Mouse (Mus musculus) T-helper 2 cell (primary cell): ENCODE measurements at regions not wholly inside any gene's neighbourhood (a gene's known extent, or its start where the extent isn't known, plus 50 kb on each side); places are given as distances from the start of the nearest gene placed in this dataset.

Source experiments
- in situ Hi-C: fragments of 300-600 bp; cut with MboI, MseI; formaldehyde crosslinking; loops from one replicate; pipeline ENCODE4 v1.15.1; 2025; ENCODE audit warnings: high pct_unique_total_duplicates

DNA sequence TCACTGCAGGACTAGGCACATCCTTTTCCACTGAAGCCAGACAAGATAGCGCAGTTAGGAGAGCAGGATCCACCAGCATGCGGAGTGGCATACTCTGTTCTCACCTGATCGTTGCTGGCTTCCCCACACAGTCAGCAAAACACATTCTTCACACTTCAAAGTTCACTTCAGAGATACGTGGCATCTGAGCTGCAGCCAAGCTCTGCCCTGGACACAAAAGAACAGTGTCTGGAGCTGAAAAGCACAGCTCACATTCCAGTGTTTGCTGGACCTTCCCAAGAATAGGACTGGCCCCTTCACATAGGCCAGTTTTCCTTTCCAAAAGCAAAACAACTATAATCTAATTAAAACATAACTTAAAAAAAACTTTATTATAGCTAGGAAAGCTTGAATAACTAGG lies 264.7 kb upstream of the Spred2 start:
- in situ Hi-C loops: no loop called here

- in situ Hi-C loops: no loop called here
Measured at GRCm38 (mm10) chr11:19666732-19667131, 257.4 kb upstream of the Spred2 start.

DNA sequence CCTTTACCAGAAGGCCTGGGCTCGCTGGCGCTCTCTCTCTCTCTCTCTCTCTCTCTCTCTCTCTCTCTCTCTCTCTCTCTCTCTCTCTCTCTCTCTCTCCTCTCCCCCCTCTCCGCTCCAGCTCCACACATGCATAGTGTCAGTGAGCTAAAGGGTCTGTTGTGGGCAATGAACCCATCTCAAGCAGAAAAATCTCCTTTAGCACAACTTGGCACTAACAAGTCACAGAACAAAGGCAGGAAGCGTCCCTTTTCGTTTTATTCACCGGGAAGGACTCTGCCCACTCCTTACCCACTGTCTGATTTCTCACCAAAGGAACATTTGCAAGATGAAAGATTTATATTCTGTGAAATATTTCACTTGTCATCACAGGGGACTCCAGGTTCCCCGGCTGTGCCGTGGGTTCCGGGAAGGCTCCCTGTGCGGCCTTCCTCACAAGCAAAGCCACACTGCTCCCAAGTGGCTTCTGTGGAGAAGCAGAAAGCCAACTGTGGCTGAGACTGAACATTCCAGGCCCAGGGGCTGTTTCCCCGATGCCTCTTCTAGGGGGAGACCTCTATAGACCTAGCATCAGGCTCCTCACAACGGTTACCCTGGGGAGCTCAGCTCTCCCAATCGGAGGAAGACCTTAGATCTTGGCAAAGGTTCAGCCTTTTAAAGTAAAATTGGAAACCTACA lies 253.2 kb upstream of the Spred2 start:
- in situ Hi-C loops: no loop called here

GRCm38 (mm10) chr11:19673012-19673411 lies 251.2 kb upstream of the Spred2 start:
- in situ Hi-C loops: no loop called here

GRCm38 (mm10) chr11:19676514-19676913 lies 247.7 kb upstream of the Spred2 start:
- in situ Hi-C loops: no loop called here

DNA sequence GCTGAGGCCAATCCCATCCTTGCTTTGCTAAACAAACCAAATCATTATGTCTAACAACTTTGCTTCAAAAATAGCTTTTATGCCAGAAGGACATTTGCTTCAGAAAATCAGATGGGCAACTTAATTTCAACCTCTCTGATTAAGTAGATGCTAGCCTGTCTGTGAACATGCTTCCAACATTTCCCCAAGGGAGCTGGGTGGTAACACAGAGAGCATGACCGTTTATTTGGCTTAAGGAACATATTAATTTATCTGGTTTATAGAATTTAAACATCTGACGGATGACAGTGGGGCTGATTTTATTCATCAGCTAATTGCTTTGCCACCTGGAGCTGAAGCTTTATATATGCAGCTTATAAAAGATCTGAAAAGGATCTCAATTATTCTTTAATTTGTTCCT lies 245.1 kb upstream of the Spred2 start:
- in situ Hi-C loops: no loop called here

DNA sequence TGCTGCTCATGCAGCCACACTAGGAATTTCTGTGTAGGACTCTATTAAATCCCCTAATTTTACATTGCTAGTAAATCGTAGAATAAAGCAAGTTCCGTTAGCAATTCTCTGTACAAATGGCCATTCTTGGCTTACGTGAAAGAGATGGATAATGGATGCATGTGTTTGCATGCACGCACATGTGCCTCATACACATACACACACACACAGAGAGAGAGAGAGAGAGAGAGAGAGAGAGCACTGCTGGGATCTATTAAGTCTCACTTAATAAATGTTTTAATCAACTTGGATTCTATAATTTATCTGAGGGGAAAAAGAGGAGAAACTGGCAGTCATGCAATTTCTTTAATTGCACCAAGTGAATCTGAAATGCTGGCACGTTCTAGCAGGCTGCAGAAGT lies 244.5 kb upstream of the Spred2 start:
- in situ Hi-C loops: no loop called here

DNA sequence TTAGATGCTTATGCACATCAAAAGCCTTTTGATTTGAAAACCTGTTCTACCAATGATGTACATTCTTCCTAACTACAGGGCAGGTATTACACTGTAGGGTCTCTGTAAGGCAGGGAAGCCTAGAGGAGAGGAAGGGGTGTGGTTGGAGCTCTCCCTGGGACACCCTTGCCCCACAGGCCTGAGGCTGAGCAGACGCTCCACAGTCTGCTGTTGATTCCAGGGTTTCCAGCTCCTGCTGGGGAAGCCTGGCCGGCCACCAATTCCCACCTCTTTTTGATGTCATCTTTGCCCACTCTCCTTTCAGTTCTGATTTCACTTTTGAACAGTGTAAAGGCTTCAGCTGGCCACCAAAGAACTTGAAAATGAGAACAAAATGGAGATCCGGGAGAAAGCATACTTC lies 223.0 kb upstream of the Spred2 start:
- in situ Hi-C loops: no loop called here

DNA sequence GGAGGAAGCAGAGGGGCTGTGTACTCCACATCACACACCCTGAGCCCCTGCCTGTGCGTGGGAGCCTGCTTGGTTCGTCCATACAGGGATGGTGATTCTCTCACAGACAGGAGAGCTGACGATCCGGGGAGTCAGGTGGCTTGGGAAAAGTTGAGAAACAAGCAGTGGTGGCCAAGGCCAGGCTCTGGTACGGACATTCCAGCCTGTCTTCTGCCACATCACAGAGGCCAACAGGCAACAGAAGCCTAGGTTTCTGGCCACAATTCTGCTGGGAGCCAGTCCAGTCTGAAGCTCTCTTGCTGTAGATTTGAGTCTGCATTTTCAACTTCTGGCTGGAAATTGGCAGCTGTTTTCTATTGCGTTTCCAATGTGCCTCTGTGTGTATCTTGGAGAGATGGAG lies 215.4 kb upstream of the Spred2 start:
- in situ Hi-C loops: no loop called here

DNA sequence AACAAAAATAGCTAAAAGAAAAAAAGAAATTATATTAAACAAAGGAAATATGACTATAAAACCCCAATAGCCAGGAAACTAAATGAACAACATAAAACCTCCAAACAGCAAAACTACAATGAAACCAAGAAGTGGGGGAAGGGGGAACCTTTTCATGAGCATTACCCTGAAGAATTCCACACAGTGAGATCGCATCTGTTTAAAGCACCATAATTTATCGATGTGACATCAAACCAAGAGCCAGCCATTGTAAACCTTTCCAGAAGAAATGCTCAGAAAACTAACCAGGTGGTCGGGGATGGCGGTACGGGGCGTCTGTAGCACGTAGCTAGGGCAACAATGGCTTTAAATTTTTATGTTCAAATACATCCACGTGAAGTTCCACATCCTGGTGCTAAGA lies 214.8 kb upstream of the Spred2 start:
- in situ Hi-C loops: no loop called here

- in situ Hi-C loops: no loop called here
Measured at GRCm38 (mm10) chr11:19713091-19713490, 211.1 kb upstream of the Spred2 start.

GRCm38 (mm10) chr11:19713597-19713996 lies 210.6 kb upstream of the Spred2 start:
- in situ Hi-C loops: no loop called here

DNA sequence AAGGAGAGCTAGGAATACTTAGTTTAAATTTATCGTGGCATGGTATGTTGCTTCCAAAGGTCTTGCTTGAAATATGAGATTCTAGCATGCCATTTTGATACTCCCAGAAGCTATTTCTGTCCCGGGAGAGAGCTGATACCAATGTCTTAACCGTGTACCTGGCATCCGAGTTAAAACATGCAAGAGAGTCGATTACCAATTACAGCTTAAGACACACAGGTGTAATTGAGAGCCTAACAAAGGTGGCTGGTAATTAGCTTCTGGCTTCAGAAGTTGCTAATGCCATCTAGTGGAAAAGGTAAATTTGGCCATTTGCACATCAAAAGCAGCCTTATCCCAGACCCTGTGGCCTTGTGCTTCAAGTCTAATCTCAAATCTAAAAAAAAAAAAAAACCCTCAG lies 210.0 kb upstream of the Spred2 start:
- in situ Hi-C loops: no loop called here

DNA sequence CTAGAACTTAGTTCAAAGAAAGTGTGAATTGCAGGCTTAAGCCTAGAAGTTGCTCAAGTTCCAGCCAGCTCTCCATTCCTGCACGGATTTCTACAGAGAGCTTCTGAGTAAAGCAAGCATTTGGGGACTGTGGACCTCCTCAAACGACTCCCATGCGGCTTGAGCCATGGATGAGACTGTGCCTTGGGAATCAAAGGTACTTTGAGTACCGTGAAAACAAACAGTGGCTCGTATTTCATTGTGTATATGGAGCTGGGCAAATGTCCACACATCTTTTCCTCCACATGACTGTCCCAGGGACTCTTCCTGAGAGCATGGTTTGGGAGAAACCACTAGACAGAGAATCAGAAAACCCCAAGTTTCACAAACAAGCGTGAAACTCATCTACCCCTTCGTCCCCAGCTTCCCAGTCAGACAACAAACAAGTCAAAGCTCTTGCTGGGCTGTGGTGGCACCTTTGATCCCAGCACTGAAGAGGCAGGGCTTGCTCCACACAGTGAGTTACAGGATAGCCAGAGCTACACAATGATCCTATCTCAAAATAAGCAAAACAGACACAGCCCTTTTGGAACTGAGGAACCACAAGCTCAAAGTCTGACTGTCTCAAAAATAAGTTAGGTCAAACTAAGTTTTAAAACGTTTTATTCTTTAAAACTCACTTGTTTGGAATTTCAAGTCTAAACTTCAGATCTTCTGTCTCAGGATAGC lies 209.1 kb upstream of the Spred2 start:
- in situ Hi-C loops: no loop called here

DNA sequence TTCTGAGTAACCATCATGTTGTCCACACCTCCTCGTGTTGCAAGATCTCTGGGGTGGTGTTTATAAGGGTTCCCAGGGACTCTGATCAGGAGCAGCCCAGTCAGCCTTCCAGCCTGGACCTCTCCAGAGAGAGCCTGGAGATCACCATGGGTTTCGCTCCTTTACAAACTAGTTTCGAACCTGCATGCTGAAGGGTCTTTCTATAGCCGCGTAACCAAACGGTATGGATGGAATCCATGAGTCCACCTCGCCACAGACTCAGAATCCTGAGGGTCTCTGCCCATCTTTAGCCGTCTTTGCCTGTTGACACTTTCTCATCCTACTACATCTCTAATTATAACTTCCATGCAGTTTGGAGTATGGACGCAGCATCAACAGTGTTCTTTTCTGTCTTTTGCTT lies 206.0 kb upstream of the Spred2 start:
- in situ Hi-C loops: no loop called here

GRCm38 (mm10) chr11:19729031-19729430 lies 195.1 kb upstream of the Spred2 start:
- in situ Hi-C loops: no loop called here

- in situ Hi-C loops: no loop called here
Measured at GRCm38 (mm10) chr11:19730747-19731146, 193.4 kb upstream of the Spred2 start.

DNA sequence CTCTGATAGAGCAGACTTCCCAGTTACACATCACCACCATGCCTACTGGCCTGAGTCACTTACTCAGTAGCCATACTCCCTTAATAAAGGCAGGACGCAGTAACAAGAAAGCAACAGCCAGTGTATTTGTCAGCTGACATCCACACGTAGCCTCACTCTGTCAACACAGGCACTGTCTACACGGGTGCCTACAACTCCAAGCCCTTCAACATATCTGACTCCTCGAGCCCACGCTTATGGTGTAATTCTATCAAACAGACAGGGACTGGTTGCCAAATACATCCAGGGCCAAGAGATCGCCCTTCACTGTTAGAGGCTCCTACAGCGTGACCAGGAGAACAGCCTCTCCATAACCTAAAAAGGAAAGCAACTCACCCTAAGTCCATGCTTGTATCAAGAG lies 188.1 kb upstream of the Spred2 start:
- in situ Hi-C loops: no loop called here

- in situ Hi-C loops: no loop called here
Measured at GRCm38 (mm10) chr11:19736926-19737325, 187.2 kb upstream of the Spred2 start.

DNA sequence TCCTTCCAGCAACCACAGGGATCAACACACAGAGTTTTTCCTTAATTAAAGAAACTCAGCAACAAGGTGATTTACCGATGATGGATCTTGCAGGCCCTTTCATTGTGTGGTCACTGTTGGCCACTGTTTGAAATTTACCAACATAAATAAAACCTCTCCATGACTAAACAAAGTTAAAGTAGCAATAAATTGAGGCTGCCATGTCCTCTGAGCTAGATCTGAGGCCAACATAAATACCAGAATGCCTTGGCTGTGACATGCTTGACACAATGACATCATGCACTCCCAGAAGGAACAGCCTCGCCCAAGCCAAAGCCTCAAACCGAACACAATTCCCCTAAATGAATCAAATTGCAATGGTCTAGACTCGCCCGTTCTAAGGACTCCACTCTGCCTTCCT lies 186.8 kb upstream of the Spred2 start:
- in situ Hi-C loops: no loop called here

DNA sequence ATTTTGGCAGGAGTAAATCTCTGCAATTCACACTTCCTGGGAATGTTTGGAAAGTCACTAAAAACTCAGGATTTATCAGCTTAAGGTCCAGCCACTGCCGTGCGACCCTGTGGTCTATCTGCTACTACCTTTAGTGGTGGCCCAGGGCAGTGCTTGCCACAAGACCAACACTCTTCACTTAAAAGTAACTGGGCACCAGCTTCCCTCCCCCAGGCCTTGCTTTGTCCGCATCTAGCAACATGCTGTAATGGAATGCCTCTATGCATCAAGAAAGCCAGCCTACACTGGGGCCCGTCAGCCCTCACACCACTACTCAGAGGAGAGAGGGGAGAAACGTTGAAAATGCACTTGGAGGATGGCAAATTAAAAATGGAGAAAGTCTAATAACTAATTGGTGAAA lies 186.4 kb upstream of the Spred2 start:
- in situ Hi-C loops: no loop called here

GRCm38 (mm10) chr11:19739527-19740151 lies 184.5 kb upstream of the Spred2 start:
- in situ Hi-C loops: no loop called here

- in situ Hi-C loops: no loop called here
Measured at GRCm38 (mm10) chr11:19740562-19740961, 183.6 kb upstream of the Spred2 start.
